Mouse (Mus musculus): ENCODE measurements around the gene Stum. TPM values are rescaled to one million over a fixed set of nuclear protein-coding genes. Genes with fewer than 3 reads are reported as not detected.

Stum gene
- total and polyA plus RNA-seq, 2 experiments: 0.09 to 0.22 TPM

DNA sequence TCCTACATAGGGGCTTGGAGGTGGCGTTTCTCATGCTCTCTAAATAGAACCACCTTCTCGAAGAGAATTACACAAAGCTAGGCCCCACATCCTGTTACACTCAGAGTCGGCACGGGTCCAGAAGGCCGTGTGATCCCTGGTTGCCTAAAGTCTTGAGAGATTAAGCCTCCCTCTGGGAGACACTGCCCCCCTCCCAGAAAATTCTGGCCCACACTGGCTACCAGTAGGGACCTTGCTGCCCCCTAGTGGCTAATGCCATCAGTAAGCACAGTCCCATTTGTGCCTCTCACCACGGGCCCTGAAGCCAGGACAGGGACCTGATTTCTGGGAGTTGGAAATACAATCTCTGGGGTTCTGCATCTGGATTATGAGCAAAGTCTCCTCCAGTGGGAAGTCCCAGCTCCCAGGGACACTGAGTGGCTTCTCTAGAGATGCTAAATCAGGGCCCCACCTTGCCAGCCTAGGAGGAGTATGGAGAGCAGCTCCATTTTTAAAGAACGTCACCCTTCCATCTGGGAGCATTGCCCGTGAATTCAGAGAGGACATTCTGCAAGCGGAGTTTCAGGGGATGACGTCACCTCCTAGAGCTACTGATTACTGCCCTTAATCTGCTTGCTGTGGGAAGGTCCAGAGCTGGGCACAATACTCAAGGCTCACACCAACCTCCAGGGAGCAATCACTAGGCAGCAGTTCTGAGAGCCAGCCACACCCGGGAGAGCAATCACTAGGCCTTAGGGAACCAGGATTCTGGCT is 61.1 kb downstream of the Stum start:
- H3K9ac ChIP-seq (ENCODE audit: low read depth, low read length): no peak overlapping the region
- no peaks in the 10 kb centered on the region for H3K36me3 ChIP-seq (ENCODE audit: control insufficient read depth, insufficient read depth, low read length)
- no peaks in the 10 kb centered on the region for H3K27me3 ChIP-seq (ENCODE audit: control insufficient read depth, insufficient read depth, low read length)
- no peak overlapping the region for H3K4me3 ChIP-seq (ENCODE audit: insufficient read depth, low read depth, low read length)
- WGBS: 40% methylated on average over 11 of the region's 11 CpGs
- TF ChIP-seq CTCF (IDR thresholded peaks at IDR 0.05; ENCODE audit: low read depth, low read length) (peak; percentile 90), POLR2A (IDR thresholded peaks at IDR 0.05; ENCODE audit: extremely low read depth, insufficient read depth, low read length) (no peak)
- peak; percentile 47 for DNase-seq (ENCODE audit: extremely low read depth, low read depth, low spot score)
- no peaks in the 10 kb centered on the region for H3K79me2 ChIP-seq (ENCODE audit: control insufficient read depth, insufficient read depth, low read length)
- H3K27ac ChIP-seq (replicated peaks; ENCODE audit: insufficient read depth, low read depth, low read length): no peak overlapping the region
- peaks cover 6% of the 10 kb centered on the region for H3K4me1 ChIP-seq (ENCODE audit: control insufficient read depth, insufficient read depth, low read length)

- Histone ChIP-seq H3K27ac (replicated peaks; ENCODE audit: insufficient read depth, low read depth, low read length) (no peak overlapping the region), H3K4me1 (ENCODE audit: control insufficient read depth, insufficient read depth, low read length) (peaks cover 6% of the 10 kb centered on the region), H3K4me3 (ENCODE audit: insufficient read depth, low read depth, low read length) (no peak overlapping the region), H3K27me3 (ENCODE audit: control insufficient read depth, insufficient read depth, low read length) (no peaks in the 10 kb centered on the region), H3K79me2 (ENCODE audit: control insufficient read depth, insufficient read depth, low read length) (no peaks in the 10 kb centered on the region), H3K36me3 (ENCODE audit: control insufficient read depth, insufficient read depth, low read length) (no peaks in the 10 kb centered on the region), H3K9ac (ENCODE audit: low read depth, low read length) (no peak overlapping the region)
- WGBS: 57% methylated on average over 25 of the region's 25 CpGs
- no peak for DNase-seq (ENCODE audit: extremely low read depth, low read depth, low spot score)
- TF ChIP-seq POLR2A (IDR thresholded peaks at IDR 0.05; ENCODE audit: extremely low read depth, insufficient read depth, low read length): no peak
- TF ChIP-seq CTCF (IDR thresholded peaks at IDR 0.05; ENCODE audit: low read depth, low read length): no peak
These were observed 62.0 kb downstream of the Stum start for GRCm38 (mm10) chr1:180421165-180421909.

- peak; percentile 66 for DNase-seq (ENCODE audit: extremely low read depth, low read depth, low spot score)
- Histone ChIP-seq H3K27me3 (ENCODE audit: control insufficient read depth, insufficient read depth, low read length) (no peaks in the 10 kb centered on the region), H3K4me1 (ENCODE audit: control insufficient read depth, insufficient read depth, low read length) (peaks cover 6% of the 10 kb centered on the region), H3K36me3 (ENCODE audit: control insufficient read depth, insufficient read depth, low read length) (no peaks in the 10 kb centered on the region), H3K9ac (ENCODE audit: low read depth, low read length) (no peak overlapping the region), H3K4me3 (ENCODE audit: insufficient read depth, low read depth, low read length) (no peak overlapping the region), H3K27ac (replicated peaks; ENCODE audit: insufficient read depth, low read depth, low read length) (no peak overlapping the region), H3K79me2 (ENCODE audit: control insufficient read depth, insufficient read depth, low read length) (no peaks in the 10 kb centered on the region)
- TF ChIP-seq POLR2A (IDR thresholded peaks at IDR 0.05; ENCODE audit: extremely low read depth, insufficient read depth, low read length): no peak
- TF ChIP-seq CTCF (IDR thresholded peaks at IDR 0.05; ENCODE audit: low read depth, low read length): no peak
- WGBS: 46% methylated on average over 8 of the region's 8 CpGs
These were observed 62.7 kb downstream of the Stum start for GRCm38 (mm10) chr1:180420496-180421164.

DNA sequence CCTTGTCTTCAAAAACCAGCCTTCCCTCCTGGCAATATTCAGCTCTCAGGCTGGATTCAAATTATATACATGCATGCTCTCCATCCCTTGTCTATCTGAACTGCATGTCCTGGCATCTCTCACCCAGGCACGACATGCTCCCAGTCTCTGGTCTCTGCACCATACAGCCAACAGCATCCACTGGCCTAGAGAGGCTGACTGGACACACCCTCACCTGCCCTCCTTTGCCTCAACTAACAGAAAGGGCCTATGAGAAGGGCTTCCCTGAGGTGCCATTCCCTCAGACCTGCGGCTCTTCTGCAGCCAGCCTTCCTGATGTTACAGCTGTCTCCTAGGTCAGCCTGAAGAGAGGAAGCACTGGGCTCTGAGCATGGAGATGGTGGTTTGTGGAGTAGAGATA is 64.2 kb downstream of the Stum start:
- Histone ChIP-seq H3K9ac (ENCODE audit: low read depth, low read length) (no peak overlapping the region), H3K4me1 (ENCODE audit: control insufficient read depth, insufficient read depth, low read length) (peaks cover 6% of the 10 kb centered on the region), H3K27me3 (ENCODE audit: control insufficient read depth, insufficient read depth, low read length) (no peaks in the 10 kb centered on the region), H3K36me3 (ENCODE audit: control insufficient read depth, insufficient read depth, low read length) (no peaks in the 10 kb centered on the region), H3K79me2 (ENCODE audit: control insufficient read depth, insufficient read depth, low read length) (no peaks in the 10 kb centered on the region), H3K27ac (replicated peaks; ENCODE audit: insufficient read depth, low read depth, low read length) (no peak overlapping the region), H3K4me3 (ENCODE audit: insufficient read depth, low read depth, low read length) (no peak overlapping the region)
- TF ChIP-seq POLR2A (IDR thresholded peaks at IDR 0.05; ENCODE audit: extremely low read depth, insufficient read depth, low read length) (no peak), CTCF (IDR thresholded peaks at IDR 0.05; ENCODE audit: low read depth, low read length) (no peak)
- DNase-seq (ENCODE audit: extremely low read depth, low read depth, low spot score): no peak
- WGBS: 84% methylated on average over 2 of the region's 2 CpGs

GRCm38 (mm10) chr1:180417118-180417517 is 66.2 kb downstream of the Stum start:
- TF ChIP-seq POLR2A (IDR thresholded peaks at IDR 0.05; ENCODE audit: extremely low read depth, insufficient read depth, low read length): no peak
- TF ChIP-seq CTCF (IDR thresholded peaks at IDR 0.05; ENCODE audit: low read depth, low read length): no peak
- no peak for DNase-seq (ENCODE audit: extremely low read depth, low read depth, low spot score)
- Histone ChIP-seq H3K4me3 (ENCODE audit: insufficient read depth, low read depth, low read length) (no peak overlapping the region), H3K36me3 (ENCODE audit: control insufficient read depth, insufficient read depth, low read length) (no peaks in the 10 kb centered on the region), H3K9ac (ENCODE audit: low read depth, low read length) (no peak overlapping the region), H3K79me2 (ENCODE audit: control insufficient read depth, insufficient read depth, low read length) (no peaks in the 10 kb centered on the region), H3K27me3 (ENCODE audit: control insufficient read depth, insufficient read depth, low read length) (no peaks in the 10 kb centered on the region), H3K4me1 (ENCODE audit: control insufficient read depth, insufficient read depth, low read length) (peaks cover 6% of the 10 kb centered on the region), H3K27ac (replicated peaks; ENCODE audit: insufficient read depth, low read depth, low read length) (no peak overlapping the region)
- WGBS: 60% methylated on average over 2 of the region's 2 CpGs
